Mouse (Mus musculus) neural tube, embryonic 13.5 days (tissue): ENCODE data around the gene Trp53i11. TPM values are rescaled to one million over a fixed set of nuclear protein-coding genes. Genes with fewer than 3 reads are reported as not detected.
A peak's percentile ranks its signal among the peaks of the same experiment; 100 is the strongest.

Experiments used
- ATAC-seq: fragments of 200-750 bp; cut with Nextera tagmentation; 2 replicates; pipeline ENCODE4 v1.8.0; 2017; ENCODE audit warnings: low read depth, mild to moderate bottlenecking, moderate TSS enrichment, moderate library complexity
- H3K27ac ChIP-seq: fragments of 300-500 bp; sonication (generic); replicated peaks from 2 replicates; pipeline ENCODE4 v1.5.1; 2015; ENCODE audit warnings: moderate library complexity, mild to moderate bottlenecking, inconsistent platforms
- H3K27me3 ChIP-seq: fragments of 300-500 bp; sonication (generic); 2 replicates; pipeline ENCODE4 v1.6.1; 2015; ENCODE audit warnings: mild to moderate bottlenecking, inconsistent platforms
- H3K36me3 ChIP-seq: fragments of 300-500 bp; sonication (generic); 2 replicates; pipeline ENCODE4 v1.6.1; 2015; ENCODE audit warnings: mild to moderate bottlenecking, inconsistent platforms
- H3K4me1 ChIP-seq: fragments of 300-500 bp; sonication (generic); replicated peaks from 2 replicates; pipeline ENCODE4 v1.6.1; 2015; ENCODE audit warnings: inconsistent platforms
- H3K4me2 ChIP-seq: fragments of 300-500 bp; sonication (generic); 2 replicates; pipeline ENCODE4 v1.6.1; 2015; ENCODE audit warnings: inconsistent platforms, mild to moderate bottlenecking, moderate library complexity
- H3K4me3 ChIP-seq: fragments of 300-500 bp; sonication (generic); 2 replicates; pipeline ENCODE4 v1.5.1; 2015; ENCODE audit warnings: mild to moderate bottlenecking, inconsistent platforms
- H3K9ac ChIP-seq: fragments of 300-500 bp; sonication (generic); 2 replicates; pipeline ENCODE4 v1.6.1; 2015; ENCODE audit warnings: moderate library complexity, mild to moderate bottlenecking, inconsistent platforms
- H3K9me3 ChIP-seq: fragments of 300-500 bp; sonication (generic); 2 replicates; pipeline ENCODE4 v1.6.1; 2016; ENCODE audit warnings: inconsistent platforms
- WGBS: fragments of 180-500 bp; shearing (Covaris S2); methylation state at CpG from one replicate; pipeline ENCODE4 v1.1.7; 2015; 5-methylcytosine and 5-hydroxymethylcytosine counted together
- polyA plus RNA-seq: library from polyadenylated mRNA; unstranded; fragments of >200 nt; fragmentation: Nextera tagmentation; extraction: Ambion mirVana; gene quantifications from 2 replicates; pipeline ENCODE4 v1.2.1, GENCODE M21; 2015

Gene Trp53i11
- polyA plus RNA-seq, 1 experiment from 2014 or later: 150 TPM

GRCm38 (mm10) chr2:93226606-93227595 is 39.6 kb downstream of the Trp53i11 start:
- peaks cover 17% of the 10 kb centered on the region for H3K36me3 ChIP-seq
- 2% methylated on average over 20 of the region's 20 CpGs for WGBS
- no peaks in the 10 kb centered on the region for H3K27me3 ChIP-seq
- peaks cover 74% of the 10 kb centered on the region for H3K4me1 ChIP-seq
- peak overlapping the region; percentile 38 for H3K4me2 ChIP-seq
- H3K27ac ChIP-seq: peak overlapping the region; percentile 88
- no peaks in the 10 kb centered on the region for H3K9me3 ChIP-seq
- peak overlapping the region; percentile 38 for H3K9ac ChIP-seq
- ATAC-seq: peak; percentile 78
- H3K4me3 ChIP-seq: no peak overlapping the region

DNA sequence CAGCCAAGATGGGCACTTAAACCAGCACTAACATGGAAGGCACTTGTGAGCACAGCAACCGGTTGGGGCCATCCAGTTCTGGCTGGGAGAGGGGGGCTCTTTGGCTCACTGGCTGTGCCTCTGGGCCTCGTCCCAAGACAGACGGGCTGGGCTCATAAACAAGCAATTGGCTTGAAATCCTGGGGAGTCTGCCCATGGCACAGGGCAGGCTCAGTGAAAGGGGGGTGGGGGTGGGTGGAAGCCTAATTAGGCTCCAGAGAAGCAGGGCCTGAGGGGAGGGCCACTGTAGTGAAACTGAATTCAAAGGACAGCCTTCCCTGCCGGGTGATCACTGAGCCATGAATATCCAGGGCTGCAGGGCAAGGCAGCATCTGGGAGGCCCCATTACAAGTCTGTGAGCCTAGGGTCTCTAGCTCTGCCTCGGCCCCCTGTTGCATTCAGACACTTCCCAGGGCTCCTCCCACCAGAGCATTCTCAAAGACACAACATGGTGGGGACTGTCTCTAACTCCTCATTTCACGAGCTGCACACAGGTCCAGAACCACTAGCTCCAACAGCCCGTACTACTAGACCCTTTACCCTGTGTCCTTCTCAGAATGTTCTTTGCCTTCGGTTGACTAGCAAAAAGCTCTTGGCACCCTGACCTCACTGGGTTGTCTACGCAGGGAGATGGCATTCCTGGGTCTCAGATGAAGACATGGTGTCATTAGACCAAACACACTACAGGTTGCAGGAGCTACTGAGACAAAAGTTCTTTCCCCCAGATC is 40.5 kb downstream of the Trp53i11 start:
- peak overlapping the region; percentile 38 for H3K4me2 ChIP-seq
- H3K9ac ChIP-seq: peak overlapping the region; percentile 9; the same call in 1 of the 2 replicates
- no peaks in the 10 kb centered on the region for H3K27me3 ChIP-seq
- peaks cover 7% of the 10 kb centered on the region; the same call in 1 of the 2 replicates for H3K36me3 ChIP-seq
- peaks cover 81% of the 10 kb centered on the region for H3K4me1 ChIP-seq
- H3K9me3 ChIP-seq: no peaks in the 10 kb centered on the region
- peak overlapping the region; percentile 88 for H3K27ac ChIP-seq
- ATAC-seq: peak; percentile 84
- 14% methylated on average over 9 of the region's 9 CpGs for WGBS
- H3K4me3 ChIP-seq: no peak overlapping the region

DNA sequence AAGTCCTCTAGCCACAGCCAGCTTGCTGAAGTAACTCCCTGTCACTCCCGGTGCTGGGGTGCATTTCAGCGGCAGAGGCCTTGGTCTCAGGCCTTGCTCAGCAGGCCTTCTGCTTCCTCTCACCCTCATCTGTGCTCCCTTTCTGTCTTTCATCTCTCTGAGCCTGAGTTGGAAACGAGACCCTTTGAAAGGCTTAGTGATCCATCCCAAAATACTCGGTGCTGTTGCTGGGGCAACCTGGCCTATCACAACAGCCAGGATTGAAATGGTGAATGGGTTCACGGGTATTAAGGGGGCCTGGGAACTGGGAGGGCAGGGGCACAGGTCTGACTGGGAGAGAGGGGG is 41.1 kb downstream of the Trp53i11 start:
- peaks cover 80% of the 10 kb centered on the region for H3K4me1 ChIP-seq
- H3K9ac ChIP-seq: no peak overlapping the region; the same call in 1 of the 2 replicates
- H3K4me3 ChIP-seq: no peak overlapping the region
- H3K9me3 ChIP-seq: no peaks in the 10 kb centered on the region
- peak overlapping the region; percentile 20 for H3K4me2 ChIP-seq
- no peaks in the 10 kb centered on the region for H3K27me3 ChIP-seq
- WGBS: 4% methylated on average over 5 of the region's 5 CpGs
- peak; percentile 23 for ATAC-seq
- peak overlapping the region; percentile 88 for H3K27ac ChIP-seq
- H3K36me3 ChIP-seq: peaks cover 5% of the 10 kb centered on the region; the same call in 1 of the 2 replicates

DNA sequence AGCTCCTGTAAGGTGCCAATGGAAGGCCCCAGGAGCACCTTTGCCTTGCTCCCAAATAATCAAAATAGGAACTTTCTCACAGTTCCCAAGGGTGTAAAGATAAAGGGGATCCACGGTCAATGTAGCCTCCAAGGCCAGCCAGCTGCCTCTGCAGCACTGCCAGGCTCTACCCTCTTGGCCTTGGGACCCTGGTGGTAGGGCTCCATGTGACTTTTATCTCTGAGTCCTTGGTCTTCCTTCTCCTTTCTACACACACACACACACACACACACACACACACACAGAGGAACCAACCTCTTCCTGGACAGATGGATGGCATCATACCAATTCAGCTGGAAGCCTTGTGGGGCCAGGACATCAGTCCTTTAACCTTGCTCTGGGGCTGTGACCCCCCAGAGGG is 44.8 kb downstream of the Trp53i11 start:
- Histone ChIP-seq H3K4me2 (no peak overlapping the region), H3K4me3 (no peak overlapping the region), H3K27me3 (no peaks in the 10 kb centered on the region), H3K36me3 (no peaks in the 10 kb centered on the region), H3K4me1 (peaks cover 57% of the 10 kb centered on the region), H3K9me3 (no peaks in the 10 kb centered on the region), H3K9ac (no peak overlapping the region), H3K27ac (no peak overlapping the region)
- no peak for ATAC-seq
- WGBS: 73% methylated on average over 1 of the region's 1 CpGs

DNA sequence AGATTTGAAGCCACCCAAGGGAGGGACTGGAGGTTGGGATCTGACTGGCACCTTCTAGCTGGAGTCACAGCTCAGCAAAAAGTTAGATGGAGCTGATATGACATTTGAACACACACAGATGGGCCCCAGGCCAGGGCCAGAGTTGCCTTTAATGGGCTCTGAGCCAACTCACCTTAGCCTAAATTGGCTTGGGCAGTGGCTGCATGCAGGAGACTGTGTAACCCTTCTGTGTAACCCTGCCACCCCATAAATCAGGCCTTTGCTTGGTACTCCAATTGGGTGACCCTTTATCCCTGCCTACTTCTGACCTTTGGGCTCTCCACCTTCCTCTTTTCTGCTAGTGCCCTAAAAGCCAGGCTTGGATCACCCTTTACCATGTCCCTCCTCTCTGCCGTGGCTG is 49.7 kb downstream of the Trp53i11 start:
- Histone ChIP-seq H3K27me3 (no peaks in the 10 kb centered on the region), H3K4me2 (no peak overlapping the region), H3K9me3 (no peaks in the 10 kb centered on the region), H3K27ac (no peak overlapping the region), H3K4me3 (no peak overlapping the region), H3K4me1 (peaks cover 56% of the 10 kb centered on the region), H3K9ac (no peak overlapping the region), H3K36me3 (no peaks in the 10 kb centered on the region)
- WGBS: 64% methylated on average over 1 of the region's 1 CpGs
- ATAC-seq: no peak

DNA sequence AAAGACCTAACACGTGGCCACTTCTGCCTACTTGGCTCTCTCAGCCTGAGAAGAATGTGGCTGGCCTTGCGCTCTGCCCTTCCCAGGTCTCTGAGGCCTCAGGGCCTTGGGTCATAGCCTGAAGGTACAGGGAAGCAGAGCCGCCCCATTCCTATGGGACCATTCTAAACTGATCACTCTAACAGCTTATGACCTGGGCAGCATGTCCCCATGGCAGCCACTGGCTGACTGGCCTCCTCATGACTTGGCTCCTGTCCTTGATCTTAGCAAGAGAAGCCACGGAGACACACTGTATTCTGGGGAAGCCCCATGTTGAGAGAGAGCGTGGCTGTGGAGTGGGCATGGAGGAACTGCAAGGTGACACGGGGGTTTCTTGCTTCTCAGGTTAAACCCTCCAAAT is 51.5 kb downstream of the Trp53i11 start:
- Histone ChIP-seq H3K4me2 (no peak overlapping the region), H3K27ac (no peak overlapping the region; the same call in 1 of the 2 replicates), H3K9me3 (no peaks in the 10 kb centered on the region), H3K9ac (no peak overlapping the region), H3K4me1 (peaks cover 61% of the 10 kb centered on the region), H3K27me3 (no peaks in the 10 kb centered on the region), H3K36me3 (no peaks in the 10 kb centered on the region), H3K4me3 (no peak overlapping the region)
- WGBS: 89% methylated on average over 6 of the region's 6 CpGs
- ATAC-seq: no peak

- WGBS: 69% methylated on average over 5 of the region's 5 CpGs
- H3K9me3 ChIP-seq: no peaks in the 10 kb centered on the region
- peaks cover 85% of the 10 kb centered on the region for H3K4me1 ChIP-seq
- H3K9ac ChIP-seq: no peak overlapping the region
- H3K4me2 ChIP-seq: no peak overlapping the region
- ATAC-seq: no peak
- H3K27ac ChIP-seq: no peak overlapping the region
- no peaks in the 10 kb centered on the region for H3K36me3 ChIP-seq
- no peak overlapping the region for H3K4me3 ChIP-seq
- H3K27me3 ChIP-seq: no peaks in the 10 kb centered on the region
Measured at GRCm38 (mm10) chr2:93242166-93242565, 54.8 kb downstream of the Trp53i11 start.

DNA sequence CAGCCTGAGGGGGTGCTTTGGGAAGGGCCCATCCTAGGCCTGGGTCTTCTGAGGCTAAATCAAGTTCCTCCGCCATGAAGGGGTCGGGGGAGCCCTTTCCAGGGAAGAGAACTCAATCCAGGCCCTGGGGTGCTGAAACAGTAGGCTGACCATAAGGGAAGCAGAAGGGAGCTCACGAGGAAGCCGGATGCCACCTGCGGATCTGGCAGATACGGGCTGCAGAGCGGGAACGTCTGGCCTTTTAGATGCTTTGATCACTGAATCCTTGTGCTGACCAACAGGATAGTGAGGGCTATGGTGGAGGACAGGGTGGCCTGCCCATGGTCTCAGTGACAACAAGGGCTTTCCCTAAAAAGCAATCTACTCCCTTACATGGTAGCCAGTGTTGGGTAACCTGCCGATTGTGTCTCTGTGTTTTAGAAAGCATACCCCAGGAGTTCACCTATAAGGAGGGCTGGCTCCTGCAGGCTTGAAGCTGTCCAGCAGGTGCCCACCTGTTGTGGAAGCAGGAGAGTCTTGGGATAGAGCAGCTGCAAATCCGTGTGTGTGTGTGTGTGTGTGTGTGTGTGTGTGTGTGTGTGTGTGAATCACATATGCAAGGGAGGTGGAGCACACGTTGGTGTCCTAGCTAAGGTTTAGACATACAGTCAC is 56.2 kb downstream of the Trp53i11 start:
- no peak for ATAC-seq
- no peaks in the 10 kb centered on the region for H3K9me3 ChIP-seq
- H3K4me3 ChIP-seq: no peak overlapping the region
- H3K4me1 ChIP-seq: peaks cover 89% of the 10 kb centered on the region
- 75% methylated on average over 11 of the region's 11 CpGs for WGBS
- H3K4me2 ChIP-seq: no peak overlapping the region
- no peak overlapping the region for H3K9ac ChIP-seq
- no peaks in the 10 kb centered on the region for H3K36me3 ChIP-seq
- H3K27ac ChIP-seq: no peak overlapping the region
- no peaks in the 10 kb centered on the region for H3K27me3 ChIP-seq

- no peak for ATAC-seq
- peaks cover 89% of the 10 kb centered on the region for H3K4me1 ChIP-seq
- no peak overlapping the region for H3K27ac ChIP-seq
- H3K4me3 ChIP-seq: no peak overlapping the region
- 82% methylated on average over 8 of the region's 8 CpGs for WGBS
- no peaks in the 10 kb centered on the region for H3K9me3 ChIP-seq
- H3K9ac ChIP-seq: no peak overlapping the region
- no peak overlapping the region for H3K4me2 ChIP-seq
- H3K27me3 ChIP-seq: no peaks in the 10 kb centered on the region
- H3K36me3 ChIP-seq: no peaks in the 10 kb centered on the region
Measured at GRCm38 (mm10) chr2:93244090-93244443, 56.7 kb downstream of the Trp53i11 start.

GRCm38 (mm10) chr2:93249058-93249457 is 61.7 kb downstream of the Trp53i11 start:
- Histone ChIP-seq H3K4me1 (peaks cover 92% of the 10 kb centered on the region), H3K27me3 (no peaks in the 10 kb centered on the region), H3K36me3 (no peaks in the 10 kb centered on the region), H3K4me3 (no peak overlapping the region), H3K9me3 (no peaks in the 10 kb centered on the region), H3K4me2 (no peak overlapping the region), H3K9ac (peak overlapping the region; percentile 53), H3K27ac (peak overlapping the region; percentile 89)
- ATAC-seq: no peak
- WGBS: 53% methylated on average over 6 of the region's 6 CpGs

GRCm38 (mm10) chr2:93250611-93251010 is 63.3 kb downstream of the Trp53i11 start:
- no peak for ATAC-seq
- peaks cover 84% of the 10 kb centered on the region for H3K4me1 ChIP-seq

More at GRCm38 (mm10) chr2:93250611-93251010, 63.3 kb downstream of the Trp53i11 start:
- Histone ChIP-seq H3K9me3 (no peaks in the 10 kb centered on the region), H3K27me3 (no peaks in the 10 kb centered on the region), H3K36me3 (no peaks in the 10 kb centered on the region), H3K4me3 (no peak overlapping the region), H3K4me2 (no peak overlapping the region), H3K27ac (peak overlapping the region; percentile 89; the same call in 1 of the 2 replicates), H3K9ac (no peak overlapping the region)
- 71% methylated on average over 7 of the region's 7 CpGs for WGBS
